Mouse (Mus musculus): Measurements from ENCODE around the gene Cav1.

DNA sequence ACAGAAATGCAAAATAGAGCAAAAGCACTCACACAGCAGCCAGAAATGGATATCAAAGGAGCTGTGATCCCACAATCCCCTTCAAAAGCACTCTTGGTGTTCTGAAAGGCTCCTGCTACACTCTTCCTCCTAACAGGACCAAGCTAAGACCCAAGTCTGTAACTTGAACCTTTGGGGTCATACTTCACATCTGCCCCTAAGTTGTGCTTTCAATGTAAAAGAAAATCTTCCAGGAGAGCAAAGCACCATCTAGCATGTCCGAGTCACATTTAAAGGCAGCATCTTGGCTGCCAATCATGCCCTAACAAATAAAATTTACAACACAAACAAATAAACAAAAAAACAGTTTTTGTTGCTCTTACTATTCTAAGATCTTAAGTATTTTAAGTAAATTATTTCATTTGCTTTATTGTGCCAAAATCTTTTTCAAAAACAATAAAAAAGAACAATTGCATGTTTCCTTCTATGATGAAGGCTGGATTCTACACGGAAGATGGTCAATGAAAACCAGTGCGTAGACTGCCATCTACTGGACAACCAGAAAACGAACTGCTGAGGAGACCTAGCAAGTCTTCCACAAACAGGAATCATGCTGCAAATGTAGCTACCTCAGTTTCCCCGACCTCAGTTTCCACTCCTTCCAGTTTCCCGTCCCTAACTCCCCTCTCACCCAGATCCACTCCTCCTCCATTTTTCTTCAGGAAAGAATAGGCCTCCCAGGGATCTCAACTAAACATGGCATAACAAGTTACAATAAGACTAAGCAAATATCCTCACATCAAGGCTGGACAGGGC lies 53.0 kb downstream of the Cav1 start:
- TF ChIP-seq CTCF (IDR thresholded peaks at IDR 0.05) (peak; percentile 91), POLR2A (IDR thresholded peaks at IDR 0.05; ENCODE audit: insufficient read depth, low read depth, low read length) (no peak)

Measured in heart, adult 2 months (tissue).